Mouse (Mus musculus): ENCODE data around the gene Gm525.
"Not testable (repeated sequence)": the region's sequence is repeated elsewhere in the genome, so short reads cannot be mapped to it uniquely, and the experiment has no call there.

Gm525 gene

DNA sequence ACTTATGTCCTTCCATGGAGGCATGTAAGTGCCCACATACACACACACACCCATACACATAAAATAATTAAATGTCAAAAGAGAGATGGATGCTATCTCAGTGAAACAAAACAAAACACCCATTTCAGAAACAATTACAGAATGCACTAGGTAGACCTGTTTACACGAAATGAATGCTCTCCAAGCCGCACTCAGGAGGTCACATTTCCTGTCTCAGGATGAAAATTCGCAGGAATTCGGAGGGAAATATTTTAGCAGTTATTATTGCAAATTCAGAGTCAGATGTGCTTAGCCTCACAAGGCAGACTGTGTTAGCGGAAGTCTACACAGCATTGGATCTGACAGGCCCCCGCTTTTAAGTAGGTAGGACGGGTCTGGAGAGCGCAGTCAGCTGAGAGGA is at the start of gene Gm525:
TSS of gene Gm525 (plus strand) at position 301 of the 400 bp plus-strand sequence.
- no peak for DNase-seq (ENCODE audit: low read depth, low spot score)

DNA sequence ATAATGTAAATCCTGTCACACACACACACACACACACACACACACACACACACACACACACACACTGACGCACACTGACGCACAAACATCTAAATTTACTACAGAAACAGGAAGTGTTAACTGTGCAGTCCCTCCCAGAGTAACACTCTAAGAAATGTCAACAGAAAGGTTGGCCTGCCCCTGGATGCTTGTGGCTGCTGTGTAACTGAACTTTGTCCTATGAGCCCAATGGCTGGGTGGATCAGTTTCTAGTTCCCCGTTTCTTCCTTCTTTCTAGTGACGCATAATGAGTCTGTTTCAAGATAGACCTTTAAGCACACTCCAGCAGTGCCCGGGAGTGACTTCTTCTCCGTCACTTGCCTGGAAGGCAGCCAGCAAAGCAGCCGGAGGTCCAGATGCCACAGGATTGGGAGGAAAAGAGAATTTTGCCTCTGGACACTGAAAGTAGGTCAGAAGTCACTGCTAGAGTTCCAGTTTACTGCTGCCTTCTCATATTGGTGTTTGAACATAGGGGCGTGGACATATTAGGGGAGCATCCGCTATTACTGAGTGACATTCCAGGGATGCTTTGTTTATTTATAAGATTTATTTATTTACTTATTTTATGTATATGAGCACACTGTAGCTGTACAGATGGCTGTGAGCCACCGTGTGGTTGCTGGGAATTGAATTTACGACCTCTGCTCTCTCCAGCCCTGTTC is 49.3 kb upstream of the Gm525 start:
- peak; percentile 45 for DNase-seq (ENCODE audit: low read depth, low spot score)

DNA sequence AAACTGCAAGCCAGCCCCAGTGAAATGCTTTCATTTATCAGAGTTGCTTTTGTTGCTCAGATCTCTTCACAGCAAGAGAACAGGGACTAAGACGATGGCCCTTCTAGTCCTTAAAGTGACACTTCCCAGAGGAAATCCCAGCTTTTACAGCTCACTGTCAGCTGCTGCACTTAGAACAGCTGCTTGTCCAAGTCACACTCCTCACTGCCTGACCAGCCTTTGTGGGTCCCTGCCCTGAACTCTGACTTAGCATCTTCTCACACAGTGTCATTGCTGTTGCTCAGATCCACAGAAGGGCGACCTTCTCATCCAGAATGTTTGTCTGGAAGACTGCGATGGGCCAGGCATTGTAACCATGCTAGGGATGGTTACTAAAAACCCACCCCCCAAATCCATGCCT is 48.0 kb upstream of the Gm525 start:
- no peak for DNase-seq (ENCODE audit: low read depth, low spot score)

DNA sequence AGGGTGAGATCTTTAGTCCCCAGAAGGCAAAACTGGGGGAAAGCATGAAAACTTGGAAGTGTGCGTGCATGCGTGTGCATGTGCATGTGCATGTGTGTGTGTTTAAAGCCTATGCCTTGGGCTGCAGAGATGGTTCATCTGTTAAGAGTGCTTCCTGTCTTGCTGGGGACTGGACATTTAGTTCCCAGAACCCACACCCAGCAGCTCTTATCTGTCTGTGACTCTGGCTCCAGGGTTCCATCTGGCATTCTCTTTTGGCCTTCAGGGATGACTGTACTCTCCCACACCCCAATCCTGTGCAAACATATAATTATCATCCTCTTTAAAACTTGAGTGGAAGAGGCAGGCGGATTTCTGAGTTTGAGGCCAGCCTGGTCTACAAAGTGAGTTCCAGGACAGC is 47.5 kb upstream of the Gm525 start:
- DNase-seq (ENCODE audit: low read depth, low spot score): no peak

DNA sequence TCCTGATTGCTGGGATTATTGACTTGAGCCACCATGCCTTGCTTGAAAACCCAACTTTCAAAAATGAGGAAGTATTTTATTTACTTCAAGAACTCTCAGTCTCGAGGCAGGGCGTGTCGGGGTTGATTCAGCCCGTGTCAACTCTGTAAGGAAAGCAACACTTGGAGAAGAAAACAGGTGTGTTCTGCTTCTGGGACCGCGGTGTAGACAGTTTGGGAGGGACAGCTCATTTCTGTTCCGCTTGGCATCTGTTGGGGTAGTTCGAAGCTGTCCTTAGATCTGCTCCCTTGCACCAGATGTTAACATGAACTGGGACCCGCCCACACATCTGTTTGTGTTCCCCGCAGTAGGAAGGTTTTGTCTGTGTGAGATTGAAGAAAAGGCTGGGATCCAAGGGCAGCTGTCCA is 45.7 kb upstream of the Gm525 start:
- no peak for DNase-seq (ENCODE audit: low read depth, low spot score)

DNA sequence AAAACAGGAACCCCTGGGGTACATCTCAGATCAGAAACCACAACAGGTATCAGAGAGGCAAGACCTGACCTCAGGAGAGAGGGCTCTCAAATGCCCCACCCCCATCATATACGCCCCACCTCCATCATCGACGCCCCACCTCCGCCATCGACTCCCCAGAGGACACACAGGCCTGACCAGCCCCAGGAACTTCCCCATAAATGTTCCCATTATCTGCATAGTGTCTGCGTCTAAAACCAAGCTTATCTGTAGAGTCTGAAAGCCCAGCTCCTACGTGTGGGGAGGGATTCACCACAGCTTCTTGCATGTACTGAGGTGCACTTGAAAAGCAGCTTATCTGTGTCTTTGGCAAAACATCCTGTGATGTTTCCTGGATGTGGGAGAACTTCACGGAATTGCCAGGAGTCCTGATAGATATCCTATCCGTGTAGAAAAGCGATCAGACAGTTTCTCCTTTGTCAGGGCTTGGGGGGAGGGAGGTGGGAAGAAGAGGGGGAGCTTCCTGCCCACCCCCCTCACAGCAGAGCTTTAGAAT is 44.7 kb upstream of the Gm525 start:
- DNase-seq (ENCODE audit: low read depth, low spot score): no peak

DNA sequence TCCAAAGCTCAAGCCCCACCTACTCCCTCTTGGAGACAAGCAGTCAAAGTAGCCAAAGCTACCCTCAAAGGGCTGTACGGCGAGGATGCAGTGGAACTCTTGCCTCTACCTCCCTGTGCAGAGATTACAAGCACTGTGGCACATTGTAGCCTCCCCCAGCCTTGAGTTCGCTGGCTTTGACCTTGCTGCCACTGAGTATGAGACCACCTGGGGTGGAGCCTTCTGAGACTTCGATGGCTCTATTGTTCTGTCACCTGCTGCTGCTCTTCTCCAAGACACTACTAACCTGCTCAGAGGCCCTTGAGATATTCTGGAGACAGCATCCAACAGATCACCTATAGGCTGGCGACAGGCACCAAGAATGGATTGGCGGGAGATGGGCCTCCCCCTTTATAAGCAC is 43.1 kb upstream of the Gm525 start:
- no peak for DNase-seq (ENCODE audit: low read depth, low spot score)

DNA sequence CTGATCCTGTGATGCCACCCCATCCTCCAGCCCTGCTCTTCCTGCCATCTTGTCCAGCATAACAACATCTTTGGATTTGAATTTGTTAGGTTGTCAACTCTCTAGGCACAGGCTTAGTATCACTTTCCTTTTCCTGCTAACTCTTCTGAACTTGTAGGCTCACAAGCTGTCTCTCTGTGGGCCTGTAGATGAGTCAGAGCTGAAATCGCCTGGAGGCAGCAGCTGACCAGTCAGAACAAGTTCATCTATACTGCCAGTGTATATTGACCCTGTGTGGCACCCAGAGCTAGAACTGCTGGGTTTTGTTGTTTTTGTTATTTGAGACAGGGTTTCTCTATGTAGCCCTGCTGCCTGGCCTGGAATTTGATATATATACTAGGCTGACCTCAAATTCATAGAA is 42.5 kb upstream of the Gm525 start:
- DNase-seq (ENCODE audit: low read depth, low spot score): no peak

DNA sequence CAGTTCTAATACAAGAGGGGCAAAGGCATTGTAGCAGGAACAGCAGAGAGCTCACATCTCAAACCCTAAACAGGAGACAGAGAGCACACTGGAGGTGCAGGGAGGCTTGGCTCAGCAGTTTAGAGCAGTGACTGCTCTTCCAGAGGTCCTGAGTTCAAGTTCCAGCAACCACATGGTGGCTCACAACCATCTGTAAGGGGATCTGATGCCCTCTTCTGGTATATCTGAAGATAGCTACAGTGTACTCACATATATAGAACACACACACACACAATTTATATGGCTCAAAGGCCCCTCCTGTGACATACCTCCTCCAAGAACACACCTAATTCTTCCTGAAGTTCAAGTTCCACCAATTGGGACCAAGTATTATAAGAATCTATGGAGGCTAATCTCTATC is 39.0 kb upstream of the Gm525 start:
- DNase-seq (ENCODE audit: low read depth, low spot score): no peak

DNA sequence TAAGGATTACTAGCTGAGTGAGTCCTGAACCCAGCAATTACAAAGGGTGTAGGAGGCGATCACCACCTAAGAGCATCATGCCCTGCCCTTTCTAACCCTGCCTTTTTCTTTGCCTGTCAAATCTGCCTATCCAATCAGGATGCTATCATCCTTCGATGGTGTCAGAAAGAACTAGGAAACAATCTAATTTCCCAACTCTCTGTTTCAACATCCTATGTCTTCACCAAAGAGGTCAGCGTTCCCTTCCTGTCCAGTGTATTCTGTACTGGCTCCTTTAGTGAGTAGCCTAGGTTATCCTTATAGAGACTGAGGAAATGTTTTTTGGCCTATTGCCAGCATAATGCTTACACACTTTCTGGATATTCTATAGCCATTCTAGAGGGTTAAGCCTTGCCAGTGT is 38.1 kb upstream of the Gm525 start:
- DNase-seq (ENCODE audit: low read depth, low spot score): no peak

DNA sequence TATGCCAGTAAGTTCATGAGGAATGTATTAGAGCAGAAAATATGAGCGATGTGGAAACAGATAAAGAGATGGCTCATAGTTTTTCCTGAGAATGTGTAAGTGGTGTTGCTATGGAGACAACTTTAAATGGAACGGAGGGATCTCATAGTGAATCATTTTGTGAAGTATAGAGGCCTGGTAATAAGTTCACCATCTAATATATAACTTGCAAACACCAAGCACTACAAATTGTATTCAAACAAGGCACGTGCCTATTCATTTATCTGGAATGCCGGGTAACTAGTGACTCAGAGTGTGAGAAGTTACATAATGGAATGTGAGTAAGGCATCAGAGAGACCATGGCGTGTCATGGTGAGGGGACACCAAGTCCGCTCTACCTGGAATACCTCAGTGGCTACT is 35.1 kb upstream of the Gm525 start:
- DNase-seq (ENCODE audit: low read depth, low spot score): peak; percentile 42

DNA sequence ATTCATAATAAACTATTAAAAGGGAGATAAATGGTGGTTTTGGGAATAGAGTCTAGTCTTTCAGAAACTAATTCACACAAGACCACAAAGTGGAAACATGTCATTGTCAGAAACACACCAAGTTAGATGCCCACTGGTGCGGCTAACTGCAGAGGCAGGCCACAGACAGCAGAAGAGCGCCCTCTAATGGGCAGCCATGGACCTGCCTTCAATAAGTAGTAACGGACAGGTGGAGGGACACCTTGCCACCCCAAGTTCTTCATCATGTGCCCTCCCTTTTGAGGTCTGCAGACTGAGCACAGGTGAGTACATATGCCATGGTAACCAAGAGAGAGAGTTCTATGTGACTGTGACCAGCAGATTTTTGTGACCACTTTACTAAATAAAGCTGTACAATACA is 34.3 kb upstream of the Gm525 start:
- peak; percentile 75 for DNase-seq (ENCODE audit: low read depth, low spot score)

DNA sequence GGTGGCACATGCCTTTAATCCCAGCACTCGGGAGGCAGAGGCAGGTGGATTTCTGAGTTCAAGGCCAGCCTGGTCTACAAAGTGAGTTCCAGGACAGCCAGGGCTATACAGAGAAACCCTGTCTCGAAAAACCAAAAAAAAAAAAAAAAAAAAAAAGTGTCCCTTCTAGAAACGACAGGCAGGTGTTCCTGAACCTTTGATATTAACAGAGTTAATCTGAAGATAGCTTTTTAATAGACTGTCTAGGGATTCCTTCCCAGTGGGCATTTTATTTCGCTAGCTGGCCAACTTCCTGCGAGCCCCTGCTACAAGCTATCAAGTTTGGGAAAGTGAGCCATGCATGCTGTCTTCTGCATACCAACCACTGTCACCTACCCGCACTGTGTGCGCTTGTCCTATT is 32.6 kb upstream of the Gm525 start:
- not testable (repeated sequence) for DNase-seq (ENCODE audit: low read depth, low spot score)

DNA sequence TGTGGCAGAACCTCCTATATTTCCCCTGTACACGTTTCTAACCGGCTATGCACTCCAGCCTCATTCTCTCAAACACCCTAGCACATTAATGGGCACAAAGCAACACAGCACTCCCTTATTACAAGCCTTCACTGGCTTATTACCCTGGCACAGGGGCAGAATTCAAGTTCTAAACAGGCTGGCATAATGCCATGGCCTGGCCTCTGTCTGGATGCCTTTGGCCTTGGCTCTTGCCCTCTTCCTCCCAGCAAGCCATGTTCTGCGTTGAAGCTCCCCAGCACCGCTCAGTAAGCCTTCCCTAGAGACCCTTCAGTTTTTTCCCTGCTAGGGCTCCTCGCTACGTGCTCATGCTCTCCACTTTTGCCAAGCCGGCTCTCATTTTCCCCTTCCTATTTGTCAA is 30.6 kb upstream of the Gm525 start:
- no peak for DNase-seq (ENCODE audit: low read depth, low spot score)

DNA sequence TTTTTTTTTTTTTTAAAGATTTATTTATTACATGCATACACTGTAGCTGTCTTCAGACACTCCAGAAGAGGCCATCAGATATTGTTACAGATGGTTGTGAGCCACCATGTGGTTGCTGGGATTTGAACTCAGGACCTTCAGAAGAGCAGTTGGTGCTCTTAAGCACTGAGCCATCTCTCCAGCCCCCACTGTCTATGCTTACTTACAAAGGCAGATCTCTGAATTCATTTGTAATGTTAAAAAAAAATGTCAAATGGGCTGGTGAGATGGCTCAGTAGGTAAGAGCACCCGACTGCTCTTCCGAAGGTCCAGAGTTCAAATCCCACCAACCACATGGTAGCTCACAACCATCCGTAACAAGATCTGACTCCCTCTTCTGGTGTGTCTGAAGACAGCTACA is 28.1 kb upstream of the Gm525 start:
- not testable (repeated sequence) for DNase-seq (ENCODE audit: low read depth, low spot score)

DNA sequence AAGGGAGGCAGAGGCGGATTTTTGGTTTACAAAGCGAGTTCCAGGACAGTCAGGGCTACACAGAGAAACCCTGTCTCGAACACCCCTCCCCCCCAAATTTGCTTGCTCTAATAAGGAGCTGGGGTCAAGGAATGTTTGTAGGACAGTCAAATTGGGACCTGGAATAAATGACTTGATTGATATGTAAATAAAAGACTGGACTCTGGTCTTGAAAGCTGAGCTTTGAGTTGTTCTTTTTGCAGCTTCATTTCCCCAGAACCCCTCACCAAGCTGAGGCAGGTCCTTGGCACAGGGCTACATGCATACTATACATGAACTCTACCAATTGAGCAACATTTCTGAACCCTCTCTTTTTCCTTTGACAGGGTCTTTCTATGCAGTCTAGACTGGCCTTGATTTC is 27.6 kb upstream of the Gm525 start:
- DNase-seq (ENCODE audit: low read depth, low spot score): no peak

DNA sequence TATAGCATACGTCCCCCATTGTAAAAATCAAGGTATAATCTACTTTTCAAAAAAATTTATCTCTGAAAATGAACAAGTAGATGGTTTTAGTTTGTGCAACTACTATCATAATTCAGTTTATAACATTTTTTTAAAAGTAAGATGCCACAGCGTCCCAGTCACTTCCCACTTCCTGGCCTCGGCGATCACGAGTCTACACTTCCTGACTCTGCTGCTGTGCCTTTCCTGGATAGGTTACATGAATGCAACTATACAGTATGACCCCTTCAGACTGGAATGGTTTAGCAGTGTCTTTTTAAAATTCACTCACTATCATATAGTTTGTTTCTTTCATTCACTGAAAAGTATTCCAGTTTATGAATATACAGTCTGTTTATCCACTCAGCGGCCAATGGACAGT is 21.9 kb upstream of the Gm525 start:
- no peak for DNase-seq (ENCODE audit: low read depth, low spot score)

DNA sequence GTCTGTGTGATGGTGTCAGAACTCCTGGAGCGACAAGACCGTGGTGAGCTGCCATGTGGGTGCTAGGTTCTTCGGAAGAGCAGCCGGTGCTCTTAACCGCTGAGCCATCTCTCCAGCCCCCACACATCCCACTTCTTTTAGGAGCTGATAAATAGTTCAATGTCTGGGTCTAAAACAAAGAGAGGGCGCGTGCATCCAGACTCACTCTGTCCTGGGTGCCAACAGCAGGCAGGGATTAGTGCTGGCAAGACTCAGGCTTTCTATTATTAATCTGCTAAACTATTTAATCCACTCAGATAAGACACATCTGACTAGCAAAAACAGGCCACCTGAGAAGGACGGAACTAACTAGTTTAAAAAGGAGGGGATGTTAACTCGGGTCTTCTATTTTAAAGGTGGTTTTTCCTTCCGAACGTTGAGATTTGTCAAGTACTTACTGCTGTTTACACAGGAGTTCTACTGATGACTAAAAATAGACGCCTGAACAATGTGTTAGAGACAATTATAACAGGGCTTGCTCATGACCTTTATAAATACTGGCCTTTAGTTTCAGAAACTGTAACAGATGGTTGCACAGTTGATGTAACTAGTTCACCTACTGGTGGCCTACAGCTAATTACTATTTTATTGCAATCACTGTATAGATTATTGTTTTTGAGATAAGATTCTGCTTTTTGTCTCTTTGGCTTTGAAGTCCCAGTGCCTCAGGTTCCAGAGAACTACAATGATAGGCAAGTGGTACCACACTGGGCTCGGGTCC is 17.5 kb upstream of the Gm525 start:
- DNase-seq (ENCODE audit: low read depth, low spot score): peak; percentile 58

DNA sequence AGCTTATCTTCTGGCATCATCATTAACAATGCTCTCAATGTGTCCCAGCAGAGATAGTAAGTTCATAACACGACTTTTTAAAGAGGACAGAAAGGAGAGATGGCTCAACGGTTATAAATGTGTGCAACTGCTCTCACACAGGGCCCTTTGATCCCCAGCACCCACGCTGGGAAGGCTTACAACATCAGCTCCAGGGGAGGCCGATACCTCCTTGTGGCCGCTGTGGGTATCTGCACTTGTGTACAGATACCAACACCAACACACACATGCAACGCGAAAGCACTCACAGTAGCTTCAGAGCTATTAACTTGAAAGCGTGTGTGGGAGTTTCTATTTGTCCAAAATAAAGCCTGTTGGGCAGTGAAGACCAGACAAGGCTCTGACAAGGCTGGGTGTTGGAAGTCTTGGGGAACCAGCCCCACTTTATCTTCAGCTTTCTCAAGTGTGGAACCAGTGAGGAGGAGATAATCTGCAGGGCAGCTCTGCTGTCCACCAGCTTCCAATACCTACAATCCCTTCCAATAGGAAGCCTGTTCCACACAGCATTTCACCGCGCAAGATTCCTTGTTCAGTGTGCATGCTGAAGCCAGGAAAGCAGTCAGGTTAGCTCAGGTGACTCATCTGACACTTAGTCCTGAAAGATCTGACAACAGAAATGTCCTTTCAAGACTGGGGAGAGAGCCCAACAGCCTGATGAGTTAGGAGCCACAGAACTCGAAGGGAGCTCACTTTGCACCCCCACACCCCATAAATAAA is 14.9 kb upstream of the Gm525 start:
- peak; percentile 45 for DNase-seq (ENCODE audit: low read depth, low spot score)

DNA sequence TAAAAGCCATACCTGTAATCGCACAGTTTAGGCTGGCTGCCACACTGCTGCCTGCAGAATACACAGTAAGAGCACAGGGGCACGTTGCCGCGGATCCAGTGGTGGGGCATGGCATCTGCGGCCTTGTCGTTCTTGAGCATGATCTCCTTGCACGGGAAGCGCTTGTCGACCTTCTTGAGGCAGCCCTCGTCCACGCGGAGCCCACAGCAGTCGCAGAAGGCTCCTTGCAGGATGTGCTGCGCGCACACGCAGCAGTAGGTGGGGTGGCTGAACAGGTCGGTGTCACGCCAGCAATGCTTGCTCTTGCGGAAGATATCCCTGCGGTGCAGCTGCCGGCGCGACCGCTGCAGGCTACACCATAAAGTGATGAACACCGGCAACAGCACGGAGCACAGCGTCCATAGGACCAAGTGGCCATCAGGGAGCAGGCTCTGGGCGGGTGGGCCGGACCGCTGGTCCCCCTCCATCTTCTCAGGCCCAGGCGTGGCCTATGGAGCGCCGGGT is 13.7 kb upstream of the Gm525 start:
- peak; percentile 75 for DNase-seq (ENCODE audit: low read depth, low spot score)

DNA sequence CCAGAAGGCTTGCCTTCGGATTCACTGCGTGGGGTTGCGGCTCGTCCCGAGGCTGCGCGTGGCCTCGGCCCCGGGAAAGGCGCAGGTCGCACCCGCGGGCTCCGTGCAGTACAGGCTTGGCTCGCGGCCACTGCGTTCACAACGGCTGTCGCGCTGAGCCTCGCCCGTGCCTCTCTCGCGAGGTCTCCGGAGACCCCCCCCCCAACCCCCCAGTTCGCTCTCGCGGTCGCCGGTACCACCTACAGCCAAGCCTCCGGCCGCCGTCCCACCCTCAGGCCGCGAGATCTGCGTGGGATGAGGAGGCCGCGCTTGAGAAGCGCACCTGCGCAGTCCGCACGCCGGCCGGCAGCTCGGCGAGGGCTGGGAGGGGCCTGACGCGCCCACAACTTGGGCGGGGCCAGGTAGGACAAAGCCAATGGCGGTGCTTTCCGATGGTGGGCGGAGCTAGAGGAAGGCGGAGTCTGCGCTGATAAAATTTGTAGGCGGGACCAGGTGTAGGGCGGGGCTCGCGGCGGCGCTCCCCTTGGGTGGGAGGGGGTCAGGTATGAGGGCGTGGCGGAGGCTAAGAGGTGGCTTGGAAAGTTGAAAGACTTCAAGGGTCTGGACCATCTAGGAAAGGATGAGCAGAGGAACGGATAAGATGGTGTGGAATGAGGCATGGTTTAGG is 13.1 kb upstream of the Gm525 start:
- DNase-seq (ENCODE audit: low read depth, low spot score): peak; percentile 98

DNA sequence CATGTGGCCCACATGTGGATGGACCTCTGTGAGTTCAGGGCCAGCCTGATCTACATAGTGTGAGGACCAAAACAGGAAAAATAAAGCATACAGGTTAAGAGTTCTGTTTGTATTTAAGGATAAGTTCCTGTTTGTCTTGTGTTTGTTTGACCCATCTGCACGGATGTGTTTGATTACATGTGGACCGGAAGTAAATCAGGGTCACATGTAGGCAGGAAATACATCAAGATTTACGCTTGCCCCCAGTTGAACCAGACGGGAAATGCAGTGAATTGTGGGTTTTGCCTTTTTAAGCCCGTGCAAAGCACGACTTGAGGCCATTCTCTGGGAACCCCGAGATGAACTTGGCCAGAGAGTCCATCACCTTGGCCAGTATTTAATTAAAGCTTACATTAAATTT is 12.3 kb upstream of the Gm525 start:
- DNase-seq (ENCODE audit: low read depth, low spot score): no peak
